Mouse (Mus musculus) lung, adult 2 months (tissue): ENCODE measurements around the gene Jag2.
A peak's percentile ranks its signal among the peaks of the same experiment; 100 is the strongest.

Source experiments
- CTCF ChIP-seq: fragments of 200-500 bp; IDR thresholded peaks from 2 replicates; pipeline ENCODE4 v1.5.1; 2011; ENCODE audit warnings: mild to moderate bottlenecking, low read length, control low read depth; ENCODE audit not compliant: insufficient read depth
- POLR2A ChIP-seq: fragments of 200-500 bp; IDR thresholded peaks from 2 replicates; pipeline ENCODE4 v1.6.1; 2011; ENCODE audit warnings: low read depth, mild to moderate bottlenecking, control low read depth, low read length, borderline replicate concordance; ENCODE audit errors: extremely low read depth

GRCm38 (mm10) chr12:112875225-112876013 is 54.2 kb downstream of the Jag2 start:
- peak; percentile 76 for TF ChIP-seq CTCF
- TF ChIP-seq POLR2A, result no peak
